Mouse (Mus musculus) embryonic facial prominence, embryonic 14.5 days (tissue): ENCODE data around the gene Snx4. TPM values are rescaled to one million over a fixed set of nuclear protein-coding genes. Genes with fewer than 3 reads are reported as not detected.
"Not testable (repeated sequence)": the region's sequence is repeated elsewhere in the genome, so short reads cannot be mapped to it uniquely, and the experiment has no call there.

Experiments
- ATAC-seq: fragments of 200-750 bp; cut with Nextera tagmentation; 2 replicates; pipeline ENCODE4 v1.8.0; 2017; ENCODE audit warnings: low read depth, moderate number of reproducible peaks, moderate TSS enrichment
- DNase-seq: peaks from one replicate; pipeline ENCODE4 v3.0.0-alpha.2; 2015; ENCODE audit warnings: low spot score
- H3K27ac ChIP-seq: fragments of 300-500 bp; sonication (generic); replicated peaks from 2 replicates; pipeline ENCODE4 v1.5.1; 2014; ENCODE audit warnings: low read depth, mild to moderate bottlenecking, low read length, moderate library complexity
- H3K27me3 ChIP-seq: fragments of 300-500 bp; sonication (generic); replicated peaks from 2 replicates; pipeline ENCODE4 v1.6.1; 2014; ENCODE audit warnings: low read length; ENCODE audit not compliant: control insufficient read depth, insufficient read depth
- H3K36me3 ChIP-seq: fragments of 300-500 bp; sonication (generic); 2 replicates; pipeline ENCODE4 v1.6.1; 2014; ENCODE audit warnings: low read length, mixed read lengths; ENCODE audit not compliant: control insufficient read depth, insufficient read depth
- H3K4me1 ChIP-seq: fragments of 300-500 bp; sonication (generic); 2 replicates; pipeline ENCODE4 v1.6.1; 2014; ENCODE audit warnings: antibody characterized with exemption, low read length; ENCODE audit not compliant: control insufficient read depth, insufficient read depth
- H3K4me2 ChIP-seq: fragments of 300-500 bp; sonication (generic); 2 replicates; pipeline ENCODE4 v1.6.1; 2014; ENCODE audit warnings: low read depth, mild to moderate bottlenecking, low read length, moderate library complexity, mixed read lengths
- H3K4me3 ChIP-seq: fragments of 300-500 bp; sonication (generic); 2 replicates; pipeline ENCODE4 v1.5.1; 2014; ENCODE audit warnings: low read depth, mild to moderate bottlenecking, low read length
- H3K9ac ChIP-seq: fragments of 300-500 bp; sonication (generic); 2 replicates; pipeline ENCODE4 v1.6.1; 2014; ENCODE audit warnings: low read depth, mild to moderate bottlenecking, low read length, moderate library complexity, mixed read lengths
- H3K9me3 ChIP-seq: fragments of 300-500 bp; sonication (generic); 2 replicates; pipeline ENCODE4 v1.6.1; 2016; ENCODE audit warnings: low read length; ENCODE audit not compliant: control insufficient read depth
- WGBS: fragments of 180-500 bp; shearing (Covaris S2); extraction: QIAGEN DNeasy Blood & Tissue Kit; methylation state at CpG from one replicate; pipeline ENCODE4 v1.1.7; 2014; 5-methylcytosine and 5-hydroxymethylcytosine counted together
- polyA plus RNA-seq: library from polyadenylated mRNA; unstranded; fragments of >200 nt; fragmentation: Nextera tagmentation; extraction: Ambion mirVana; gene quantifications from 2 replicates; pipeline ENCODE4 v1.2.1, GENCODE M21; 2014

Gene Snx4
- 94.6 and 108 TPM in 2 replicates for polyA plus RNA-seq

- H3K4me3 ChIP-seq: peak within 1 kb of the TSS; percentile 94
- no peaks in the 10 kb centered on the region for H3K36me3 ChIP-seq
- H3K9ac ChIP-seq: peak within 1 kb of the TSS; percentile 93
- peak within 1 kb of the TSS; percentile 77 for H3K4me2 ChIP-seq
- H3K27me3 ChIP-seq: no peaks in the 10 kb centered on the region
- DNase-seq (peak; percentile 97), ATAC-seq (peak; percentile 94)
- H3K27ac ChIP-seq: peak within 1 kb of the TSS; percentile 83
- H3K9me3 ChIP-seq: no peaks in the 10 kb centered on the region
- 1% methylated on average over 65 of the region's 72 CpGs for WGBS
- peaks cover 8% of the 10 kb centered on the region for H3K4me1 ChIP-seq
Observed at GRCm38 (mm10) chr16:33251194-33252051, at the start of gene Snx4. Snx4 (plus strand) TSS chr16:33251442.

GRCm38 (mm10) chr16:33210812-33211211 is 40.4 kb upstream of the Snx4 start:
- no peak overlapping the region for H3K9ac ChIP-seq
- no peaks in the 10 kb centered on the region for H3K9me3 ChIP-seq
- no peak overlapping the region for H3K4me2 ChIP-seq
- no peaks in the 10 kb centered on the region for H3K27me3 ChIP-seq
- peaks cover 83% of the 10 kb centered on the region for H3K36me3 ChIP-seq
- no peak overlapping the region for H3K27ac ChIP-seq
- no peak for DNase-seq
- 70% methylated on average over 2 of the region's 2 CpGs for WGBS
- no peak for ATAC-seq
- H3K4me1 ChIP-seq: no peaks in the 10 kb centered on the region
- no peak overlapping the region for H3K4me3 ChIP-seq

GRCm38 (mm10) chr16:33216313-33217003 is 34.8 kb upstream of the Snx4 start:
- Histone ChIP-seq H3K4me3 (no peak overlapping the region), H3K4me1 (no peaks in the 10 kb centered on the region), H3K27ac (no peak overlapping the region), H3K4me2 (no peak overlapping the region), H3K9ac (no peak overlapping the region), H3K27me3 (no peaks in the 10 kb centered on the region), H3K36me3 (peaks cover 50% of the 10 kb centered on the region), H3K9me3 (no peaks in the 10 kb centered on the region)
- ATAC-seq (no peak), DNase-seq (no peak)
- WGBS: 83% methylated on average over 9 of the region's 9 CpGs

GRCm38 (mm10) chr16:33217553-33218085 is 33.6 kb upstream of the Snx4 start:
- H3K4me2 ChIP-seq, H3K27me3 ChIP-seq, DNase-seq, H3K9me3 ChIP-seq, H3K4me1 ChIP-seq, H3K4me3 ChIP-seq, H3K27ac ChIP-seq, H3K9ac ChIP-seq: not testable (repeated sequence)
- 72% methylated on average over 3 of the region's 3 CpGs for WGBS
- 0 out of 2 replicates have a peak, but pooled peaks have one; percentile 4 for ATAC-seq
- peaks cover 42% of the 10 kb centered on the region for H3K36me3 ChIP-seq

- H3K9me3 ChIP-seq: no peaks in the 10 kb centered on the region
- H3K9ac ChIP-seq: no peak overlapping the region
- peaks cover 44% of the 10 kb centered on the region for H3K36me3 ChIP-seq
- H3K4me3 ChIP-seq: no peak overlapping the region
- ATAC-seq (no peak), DNase-seq (no peak)
- H3K27me3 ChIP-seq: no peaks in the 10 kb centered on the region
- H3K27ac ChIP-seq: no peak overlapping the region
- H3K4me2 ChIP-seq: no peak overlapping the region
- H3K4me1 ChIP-seq: no peaks in the 10 kb centered on the region
- 93% methylated on average over 3 of the region's 3 CpGs for WGBS
Observed at GRCm38 (mm10) chr16:33222482-33222881, 28.8 kb upstream of the Snx4 start.

GRCm38 (mm10) chr16:33224381-33224780 is 26.9 kb upstream of the Snx4 start:
- no peak overlapping the region for H3K4me2 ChIP-seq
- H3K36me3 ChIP-seq: peaks cover 62% of the 10 kb centered on the region
- 85% methylated on average over 5 of the region's 5 CpGs for WGBS
- H3K9ac ChIP-seq: no peak overlapping the region
- H3K9me3 ChIP-seq: no peaks in the 10 kb centered on the region
- no peak overlapping the region for H3K4me3 ChIP-seq
- ATAC-seq (no peak), DNase-seq (no peak)
- H3K4me1 ChIP-seq: no peaks in the 10 kb centered on the region
- H3K27ac ChIP-seq: no peak overlapping the region
- no peaks in the 10 kb centered on the region for H3K27me3 ChIP-seq

- DNase-seq (peak; percentile 14), ATAC-seq (peak; percentile 33; the same call in 1 of the 2 replicates)
- no peaks in the 10 kb centered on the region for H3K9me3 ChIP-seq
- no peaks in the 10 kb centered on the region for H3K27me3 ChIP-seq
- H3K4me1 ChIP-seq: no peaks in the 10 kb centered on the region
- no peak overlapping the region for H3K9ac ChIP-seq
- H3K4me3 ChIP-seq: no peak overlapping the region
- 77% methylated on average over 12 of the region's 12 CpGs for WGBS
- no peak overlapping the region for H3K27ac ChIP-seq
- H3K36me3 ChIP-seq: peaks cover 53% of the 10 kb centered on the region
- no peak overlapping the region for H3K4me2 ChIP-seq
Observed at GRCm38 (mm10) chr16:33234128-33234527, 17.1 kb upstream of the Snx4 start.

- 53% methylated on average over 6 of the region's 6 CpGs for WGBS
- Histone ChIP-seq H3K27me3 (no peaks in the 10 kb centered on the region), H3K27ac (0 out of 2 replicates have a peak overlapping the region, but pooled peaks have one; percentile 39), H3K9ac (no peak overlapping the region), H3K36me3 (peaks cover 53% of the 10 kb centered on the region), H3K4me3 (no peak overlapping the region), H3K4me2 (no peak overlapping the region), H3K4me1 (no peaks in the 10 kb centered on the region), H3K9me3 (no peaks in the 10 kb centered on the region)
- DNase-seq (peak; percentile 71), ATAC-seq (no peak)
Observed at GRCm38 (mm10) chr16:33236151-33236550, 15.1 kb upstream of the Snx4 start.
